Mouse (Mus musculus) spleen, adult 2 months (tissue): ENCODE measurements around the gene Stab1.

Source experiments
- CTCF ChIP-seq: fragments of 200-500 bp; IDR thresholded peaks from 2 replicates; pipeline ENCODE4 v1.5.1; 2011; ENCODE audit warnings: mild to moderate bottlenecking, inconsistent platforms; ENCODE audit not compliant: insufficient read depth, insufficient read length, insufficient replicate concordance; ENCODE audit errors: extremely low read depth
- POLR2A ChIP-seq: fragments of 200-500 bp; IDR thresholded peaks from 2 replicates; pipeline ENCODE4 v1.6.1; 2011; ENCODE audit warnings: low read depth, low read length, inconsistent platforms

- TF ChIP-seq CTCF (peak; percentile 88; the same call in 1 of the 2 replicates), POLR2A (no peak)
Observed at GRCm38 (mm10) chr14:31215157-31216002, 46.9 kb upstream of the Stab1 start.
